Mouse (Mus musculus) left cerebral cortex, postnatal 14 days (tissue): ENCODE measurements around the gene Fmnl1. TPM values are rescaled to one million over a fixed set of nuclear protein-coding genes. Genes with fewer than 3 reads are reported as not detected.

Experiments used
- DNase-seq, 2 experiments: peaks; one replicate each; pipeline ENCODE4 v3.0.0; 2021 to 2022; ENCODE audit warnings: low spot score in 2 of 2, mixed read lengths in 1 of 2
- intact Hi-C: fragments of 180-260 bp; cut with DNase I; formaldehyde crosslinking; loops from one replicate; pipeline ENCODE4 v1.15.1; 2025
- long read RNA-seq, 2 experiments: library from polyadenylated mRNA; stranded (forward); transcript quantifications; one replicate each; pipeline ENCODE4 v2.0.0; 2021
- total RNA-seq, 2 experiments: library from RNA; stranded (reverse); gene quantifications; 2 replicates each; pipeline ENCODE4 v1.2.3; 2021

Gene Fmnl1
- 100 to 1,000 TPM; 132 to 143 TPM for total RNA-seq
- long read RNA-seq, experiment 1, transcript Fmnl1-201 (15 exons, 2,830 nt) = major isoform, 10 of 64 reads
- long read RNA-seq, experiment 1, partial matches to known transcripts = 42 of 64 reads
- long read RNA-seq, experiment 1, other reads (novel, unspliced or antisense) = 10 of 64 reads
- long read RNA-seq, experiment 2, transcript Fmnl1-201 (15 exons, 2,830 nt) = major isoform, 9 of 81 reads
- long read RNA-seq, experiment 2, partial matches to known transcripts = 63 of 81 reads
- long read RNA-seq, experiment 2, other reads (novel, unspliced or antisense) = 8 of 81 reads

- intact Hi-C loops = no loop called here
Observed at GRCm38 (mm10) chr11:103170494-103171285, at the start of gene Fmnl1. Gene Fmnl1 (plus strand): TSS chr11:103171107.

GRCm38 (mm10) chr11:103131701-103132575 lies 39.0 kb upstream of the Fmnl1 start, which contains the start of gene Hexim2:
Gene Hexim2 (plus strand): TSS chr11:103132429.
- peak in 1 of 2 experiments; percentile 60 for DNase-seq
- intact Hi-C loops = loop anchor here (1.0 kb wide), 1 partner anchor 15 kb away; no protein-coding TSS in a partner anchor

More at GRCm38 (mm10) chr11:103170494-103171285, at the start of gene Fmnl1:
- peak in 1 of 2 experiments; percentile 44 for DNase-seq

GRCm38 (mm10) chr11:103132576-103133455 lies 38.1 kb upstream of the Fmnl1 start:
- intact Hi-C loops = loop anchor here (1.0 kb wide), 1 partner anchor 16 kb away; no protein-coding TSS in a partner anchor
- DNase-seq = peak; percentile 100

GRCm38 (mm10) chr11:103133456-103134185 lies 37.3 kb upstream of the Fmnl1 start:
- intact Hi-C loops = no loop called here

GRCm38 (mm10) chr11:103134221-103134620 lies 36.7 kb upstream of the Fmnl1 start:
- DNase-seq = no peak
- intact Hi-C loops = no loop called here

More at GRCm38 (mm10) chr11:103133456-103134185, 37.3 kb upstream of the Fmnl1 start:
- no peak for DNase-seq

- intact Hi-C loops = no loop called here
- no peak for DNase-seq
Observed at GRCm38 (mm10) chr11:103136039-103136577, 34.8 kb upstream of the Fmnl1 start.

GRCm38 (mm10) chr11:103139951-103140762 lies 30.8 kb upstream of the Fmnl1 start:
- intact Hi-C loops = no loop called here
- DNase-seq = no peak

- intact Hi-C loops = no loop called here
- DNase-seq = no peak
Observed at GRCm38 (mm10) chr11:103140763-103141100, 30.2 kb upstream of the Fmnl1 start.

- DNase-seq = peak; percentile 34 to 60
- intact Hi-C loops = no loop called here
Observed at GRCm38 (mm10) chr11:103141101-103141943, 29.6 kb upstream of the Fmnl1 start.

- no peak for DNase-seq
- intact Hi-C loops = no loop called here
Observed at GRCm38 (mm10) chr11:103141944-103142255, 29.0 kb upstream of the Fmnl1 start.

GRCm38 (mm10) chr11:103142441-103143182 lies 28.3 kb upstream of the Fmnl1 start:
- intact Hi-C loops = no loop called here

GRCm38 (mm10) chr11:103144309-103145285 lies 26.3 kb upstream of the Fmnl1 start:
- intact Hi-C loops = no loop called here

More at GRCm38 (mm10) chr11:103142441-103143182, 28.3 kb upstream of the Fmnl1 start:
- DNase-seq = peak; percentile 88 to 94

GRCm38 (mm10) chr11:103146386-103146785 lies 24.5 kb upstream of the Fmnl1 start:
- intact Hi-C loops = no loop called here
- DNase-seq = no peak

More at GRCm38 (mm10) chr11:103144309-103145285, 26.3 kb upstream of the Fmnl1 start:
- no peak for DNase-seq

GRCm38 (mm10) chr11:103147766-103148165 lies 23.1 kb upstream of the Fmnl1 start:
- DNase-seq = no peak
- intact Hi-C loops = no loop called here
